Mouse (Mus musculus) MEL-GATA-1-ER (cell line): Measurements from ENCODE around the gene Gm13043.
"Not testable (repeated sequence)": the region's sequence is repeated elsewhere in the genome, so short reads cannot be mapped to it uniquely, and the experiment has no call there.

Source experiments
- DNase-seq: peaks from one replicate; pipeline ENCODE4 v3.0.0-alpha.2; 2012; ENCODE audit warnings: low read depth; ENCODE audit errors: extremely low read depth

Gm13043 gene

DNA sequence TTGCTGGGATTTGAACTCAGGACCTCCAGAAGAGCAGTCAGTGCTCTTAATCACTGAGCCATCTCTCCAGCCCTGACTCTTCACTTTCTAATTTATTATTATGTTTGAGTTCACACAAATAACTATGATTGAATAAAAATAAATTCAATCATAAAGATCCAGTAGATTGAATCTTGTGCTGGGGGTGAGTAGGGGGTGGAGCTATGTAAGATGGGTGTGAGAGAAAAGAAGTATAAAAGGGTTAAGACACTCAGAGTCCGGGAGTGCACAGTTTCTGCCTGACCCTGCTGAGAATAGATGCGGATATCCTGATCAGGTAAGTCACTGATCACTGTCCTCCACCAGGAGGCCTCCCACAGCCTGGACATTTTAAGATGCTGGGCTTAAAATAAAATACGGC, at the start of gene Gm13043:
Gene Gm13043 (plus strand): TSS at position 301 of the 400 bp plus-strand sequence.
- DNase-seq, result no peak

- not testable (repeated sequence) for DNase-seq
Observed at GRCm38 (mm10) chr4:143535654-143536053, 24.5 kb downstream of the Gm13043 start, which contains the start of gene Gm13040. Gm13040 (plus strand) TSS chr4:143535954.

- not testable (repeated sequence) for DNase-seq
Observed at GRCm38 (mm10) chr4:143551400-143551799, 40.3 kb downstream of the Gm13043 start, which contains the start of the genes BC080695 and Gm13057. BC080695 (plus strand) TSS chr4:143551700. Gm13057 (plus strand) TSS chr4:143551709.
